Mouse (Mus musculus): ENCODE data around the gene Cyba. TPM values are rescaled to one million over a fixed set of nuclear protein-coding genes. Genes with fewer than 3 reads are reported as not detected.

Gene Cyba
- total RNA-seq, 2 experiments from 2014 or later = 39.4 to 45.3 TPM

DNA sequence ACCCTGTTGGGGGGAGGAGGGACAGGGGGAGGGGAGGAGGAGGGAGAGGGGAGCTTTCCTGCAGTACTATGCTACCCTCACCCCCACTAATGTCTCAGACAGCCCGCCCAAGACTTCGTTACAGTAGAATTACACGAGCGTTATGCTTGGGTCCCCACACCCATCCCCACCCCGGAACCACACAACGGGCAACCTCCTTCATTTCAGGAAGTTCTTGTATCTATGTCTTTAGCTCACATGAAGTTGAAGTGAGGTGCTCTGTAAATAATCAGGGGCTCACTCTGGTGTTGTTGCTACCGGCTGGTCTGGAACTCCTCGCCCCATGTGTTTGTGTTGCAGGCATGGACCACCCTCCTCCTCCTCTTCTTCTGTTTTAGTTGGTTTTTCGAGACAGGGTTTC, 4.6 kb downstream of the Cyba start:
- intact Hi-C loops (cut with DNase I) = no loop called here
- no peak for DNase-seq (ENCODE audit: low spot score)

DNA sequence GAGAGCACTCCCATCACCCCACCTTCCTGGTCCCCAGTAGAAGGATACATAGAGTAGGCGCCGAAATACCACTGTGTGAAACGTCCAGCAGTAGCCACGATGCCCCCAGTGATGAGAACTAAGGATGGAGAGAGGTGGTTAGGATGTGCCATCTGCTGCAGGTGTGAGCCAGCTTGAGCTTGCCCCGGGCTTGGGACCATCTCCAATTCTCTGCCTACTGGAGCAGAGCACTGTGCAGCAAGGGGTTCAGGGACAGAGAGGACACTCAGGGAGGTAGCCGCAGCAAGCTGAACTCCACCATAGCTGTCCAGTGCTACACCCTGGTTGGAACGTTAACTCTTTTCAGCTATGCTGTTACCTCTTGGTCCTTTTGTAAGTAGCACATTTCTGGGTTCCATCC, 5.1 kb downstream of the Cyba start:
- DNase-seq (ENCODE audit: low spot score) = no peak

DNA sequence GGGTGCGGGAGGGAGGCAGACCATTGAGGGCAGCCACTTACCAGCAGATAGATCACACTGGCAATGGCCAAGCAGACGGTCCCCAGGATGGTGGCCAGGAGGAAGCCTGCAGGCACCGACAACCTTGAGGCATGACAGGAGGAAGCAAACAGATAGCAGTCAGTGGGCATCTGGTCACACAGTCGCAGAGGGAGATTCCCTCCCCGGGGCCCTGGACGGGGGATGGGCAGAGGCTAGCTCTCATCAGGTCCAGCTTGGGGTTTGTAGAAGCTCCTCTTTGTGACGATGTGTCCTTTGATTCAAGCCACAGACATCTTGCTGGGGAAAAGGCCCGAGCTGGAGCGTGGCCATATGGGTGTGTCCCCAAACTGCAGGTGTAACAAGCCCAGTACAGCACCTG, 6.6 kb downstream of the Cyba start:
- intact Hi-C loops (cut with DNase I) = no loop called here
- no peak for DNase-seq (ENCODE audit: low spot score)

More for the DNA sequence above, 5.1 kb downstream of the Cyba start:
- intact Hi-C loops (cut with DNase I) = no loop called here

DNA sequence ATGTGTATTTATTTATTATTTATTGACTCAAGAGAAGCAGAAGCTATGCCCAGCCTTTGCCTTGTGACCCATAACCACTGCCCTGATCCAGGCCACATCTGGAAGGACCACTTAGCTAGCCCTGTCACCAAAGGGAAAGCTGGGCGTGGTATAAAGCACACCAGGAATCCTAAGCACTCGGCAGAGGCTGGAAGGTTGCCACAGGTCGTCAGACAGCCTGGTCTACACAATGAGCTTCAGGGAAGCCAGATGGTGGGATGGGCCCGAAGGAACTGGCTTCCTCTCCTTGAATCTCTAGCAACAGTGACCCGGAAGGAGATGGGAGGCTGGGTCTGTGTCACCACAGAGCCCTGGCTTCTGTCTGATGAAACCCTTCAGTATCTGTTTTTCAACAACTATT, 9.1 kb downstream of the Cyba start:
- intact Hi-C loops (cut with DNase I) = no loop called here
- peak; percentile 32 for DNase-seq (ENCODE audit: low spot score)

DNA sequence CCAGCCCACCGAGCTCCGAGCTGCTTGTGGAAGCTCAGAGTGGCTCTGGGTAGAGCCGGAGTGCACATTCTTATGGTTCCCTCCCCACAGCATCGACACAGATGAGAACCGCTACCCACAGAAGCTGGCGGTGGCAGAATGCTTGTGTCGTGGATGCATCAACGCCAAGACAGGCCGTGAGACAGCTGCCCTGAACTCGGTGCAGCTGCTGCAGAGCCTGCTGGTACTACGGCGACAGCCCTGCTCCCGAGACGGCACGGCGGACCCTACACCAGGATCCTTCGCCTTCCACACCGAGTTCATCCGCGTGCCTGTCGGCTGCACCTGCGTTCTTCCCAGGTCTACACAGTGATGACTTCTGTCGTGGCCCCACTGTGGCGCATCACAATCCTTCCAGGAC, 9.5 kb downstream of the Cyba start:
- DNase-seq (ENCODE audit: low spot score) = no peak
- intact Hi-C loops (cut with DNase I) = no loop called here

DNA sequence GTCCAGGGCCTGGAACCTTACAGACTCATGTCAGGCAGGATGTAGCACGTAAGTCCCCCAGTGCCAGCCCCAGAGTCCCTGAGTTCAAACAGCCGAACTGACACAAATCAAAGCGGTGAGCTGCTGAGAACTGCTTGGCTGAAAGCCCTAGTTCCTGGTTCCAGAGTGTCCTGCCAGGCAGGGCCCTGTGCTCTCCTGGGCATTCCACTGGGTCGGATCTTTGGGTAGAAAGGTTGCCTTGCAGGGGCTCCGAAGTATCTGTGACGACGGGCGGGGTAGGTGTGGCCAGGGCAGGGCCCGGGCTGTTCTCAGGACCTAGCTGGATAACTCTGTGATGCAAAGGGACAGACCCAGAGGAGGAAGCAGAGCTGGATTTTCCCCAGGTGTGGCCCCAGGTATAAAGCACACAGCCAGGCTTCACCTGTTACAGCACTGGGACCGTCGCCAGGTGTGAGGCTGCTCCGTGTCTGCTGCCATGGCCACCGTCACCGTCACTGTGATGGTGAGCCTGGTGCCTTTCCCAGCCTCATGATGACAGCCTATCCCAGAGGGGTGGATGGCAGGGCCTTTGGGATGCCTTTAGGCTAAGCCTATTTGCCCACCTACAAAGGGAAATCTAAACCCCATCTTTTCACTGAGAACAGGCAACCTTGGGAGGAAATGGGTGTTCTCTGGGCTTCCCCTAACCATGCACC, 11.2 kb downstream of the Cyba start, which contains the start of gene Il17c:
Gene Il17c (plus strand): TSS at position 645 of the 695 bp plus-strand sequence.
- DNase-seq (ENCODE audit: low spot score) = no peak
- intact Hi-C loops (cut with DNase I) = no loop called here

DNA sequence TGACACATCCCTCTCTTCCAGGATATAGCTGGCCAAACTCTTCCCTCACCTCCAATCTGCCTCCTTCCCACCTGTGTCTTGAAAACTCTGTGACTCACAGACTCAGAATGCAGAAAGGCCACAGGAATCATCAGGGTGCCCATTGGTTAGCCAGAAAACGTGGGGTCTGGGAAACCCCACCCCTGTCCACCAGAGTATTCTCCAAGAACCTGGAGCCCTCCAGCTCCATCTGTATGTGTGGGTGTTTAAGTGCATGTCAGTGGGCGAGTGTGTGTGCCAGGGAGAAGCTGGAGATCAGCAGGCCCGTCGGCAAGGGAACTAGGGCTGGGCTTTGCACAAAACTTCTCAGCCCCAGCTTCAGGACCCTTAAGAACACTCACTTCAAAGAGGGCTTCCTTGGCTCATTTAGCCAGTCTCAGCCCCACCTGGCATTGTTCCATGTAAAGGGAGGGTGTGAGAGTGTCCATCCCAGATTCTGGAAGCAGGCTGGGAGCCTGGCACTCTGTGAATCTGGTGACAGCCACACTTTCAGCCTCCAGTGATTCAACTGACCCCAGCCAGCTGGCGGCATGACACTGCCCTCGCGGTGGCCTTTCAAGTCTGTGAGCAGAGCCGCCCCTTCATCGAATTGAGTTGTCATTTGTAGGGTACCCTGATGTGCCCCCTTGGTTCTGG, 12.7 kb downstream of the Cyba start:
- intact Hi-C loops (cut with DNase I) = no loop called here
- DNase-seq (ENCODE audit: low spot score) = no peak

DNA sequence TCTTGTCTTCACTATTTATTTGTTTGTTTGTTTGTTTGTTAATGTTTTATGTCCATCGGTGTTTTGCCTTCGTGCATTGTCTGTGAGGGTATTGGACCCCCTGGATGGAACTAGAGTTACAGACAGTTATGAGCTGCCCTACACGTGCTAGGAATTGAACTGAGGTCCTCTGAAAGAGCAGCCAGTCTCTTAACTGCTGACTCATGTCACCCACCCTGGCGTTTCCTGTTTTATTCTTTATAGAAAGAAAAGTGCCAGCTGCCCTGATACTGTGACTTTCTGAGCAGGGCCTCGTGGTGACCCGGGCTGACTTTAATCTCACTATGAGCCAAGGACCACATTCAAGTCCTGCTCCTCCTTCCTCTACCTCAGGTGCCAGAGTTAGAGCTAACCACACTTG, 17.2 kb downstream of the Cyba start:
- intact Hi-C loops (cut with DNase I) = no loop called here
- no peak for DNase-seq (ENCODE audit: low spot score)

DNA sequence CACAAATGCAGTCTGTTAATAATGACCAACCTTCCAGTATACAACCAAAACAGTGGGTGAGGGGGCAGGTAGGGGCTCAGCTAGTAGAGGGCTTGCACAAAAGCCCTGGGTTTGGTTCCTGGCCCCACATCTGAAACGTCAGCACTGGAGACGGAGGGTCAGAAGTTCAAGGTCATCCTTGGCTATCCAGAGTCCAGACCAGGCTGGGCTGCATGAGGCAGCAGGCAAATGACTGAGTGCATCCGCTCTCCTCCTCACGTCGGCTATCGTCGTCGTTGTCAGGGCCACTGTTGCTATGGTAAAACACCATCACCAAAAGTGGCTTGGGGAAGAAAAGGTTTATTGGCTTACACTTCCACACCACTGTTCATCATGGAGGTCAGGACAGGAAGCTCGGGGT, 18.4 kb downstream of the Cyba start:
- intact Hi-C loops (cut with DNase I) = no loop called here
- DNase-seq (ENCODE audit: low spot score) = no peak

DNA sequence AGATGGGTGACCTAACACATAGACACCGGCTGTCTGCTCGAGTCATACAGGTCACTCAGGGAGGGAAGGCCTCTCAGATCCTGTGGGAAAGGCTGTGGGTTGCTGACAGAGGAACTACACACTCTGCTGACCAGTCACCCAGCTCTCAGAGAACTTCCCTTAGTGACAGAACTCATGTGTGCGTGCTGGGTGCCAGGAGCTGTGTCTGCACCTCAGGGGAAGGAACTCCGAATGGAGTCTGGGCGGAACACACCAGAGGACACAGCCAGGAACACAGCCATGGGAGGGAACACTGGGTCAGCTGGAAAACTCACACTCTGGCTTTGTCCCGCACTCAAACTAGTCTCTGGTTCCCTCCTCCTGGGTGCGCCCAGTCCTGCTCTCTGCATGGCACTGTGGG, 25.1 kb downstream of the Cyba start:
- no peak for DNase-seq (ENCODE audit: low spot score)
- intact Hi-C loops (cut with DNase I) = no loop called here

DNA sequence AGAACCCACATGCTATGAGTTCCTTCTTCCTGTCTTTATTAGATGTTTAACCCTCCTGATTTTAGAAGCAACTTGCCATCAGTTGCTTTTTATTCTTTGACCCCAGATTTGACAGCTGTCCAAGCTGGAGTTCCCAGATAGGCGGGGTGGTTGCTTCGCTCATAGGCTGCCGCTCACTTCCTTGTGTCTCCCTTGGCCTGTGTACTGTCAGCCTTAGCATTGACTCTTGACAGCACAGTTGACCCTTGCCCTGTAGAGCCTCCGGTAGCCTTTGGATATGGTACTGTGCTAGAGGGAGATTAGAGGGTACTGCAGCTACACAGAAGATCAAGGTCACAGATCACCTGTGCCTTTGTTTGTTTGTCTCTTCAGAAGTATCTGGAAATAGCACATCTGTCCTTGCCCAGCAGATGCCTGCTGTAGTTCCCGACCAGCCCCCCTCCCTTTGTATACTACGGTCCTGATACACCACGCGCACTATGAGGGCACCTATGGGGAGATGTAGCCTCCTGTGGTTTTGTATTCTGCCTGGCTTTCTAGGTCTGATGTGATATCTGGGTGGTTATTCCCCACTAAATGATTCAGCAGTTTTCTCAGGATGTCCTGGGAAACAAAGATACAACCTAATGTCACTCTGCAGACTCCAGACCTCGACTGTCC, 27.5 kb downstream of the Cyba start:
- DNase-seq (ENCODE audit: low spot score) = no peak
- intact Hi-C loops (cut with DNase I) = no loop called here

DNA sequence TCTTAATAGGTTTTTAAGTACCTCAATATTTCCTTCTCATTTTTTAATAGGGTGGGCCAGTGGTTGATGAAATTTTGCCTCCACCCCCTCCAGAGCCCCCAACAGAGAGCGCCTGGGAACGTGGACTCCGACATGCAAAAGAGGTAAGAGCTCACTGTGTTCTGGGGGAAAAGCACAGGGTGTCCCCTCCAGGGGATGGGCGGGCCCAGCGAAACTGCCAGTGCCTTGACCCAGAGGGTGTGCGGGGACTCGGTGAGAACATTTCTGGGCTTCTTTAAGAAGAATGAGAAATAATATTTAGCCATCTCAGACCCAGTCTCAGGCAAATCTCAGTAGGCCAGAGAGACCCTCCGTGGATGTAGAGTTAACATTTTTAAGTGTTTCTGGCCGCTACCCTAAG, 34.5 kb downstream of the Cyba start:
- no peak for DNase-seq (ENCODE audit: low spot score)
- intact Hi-C loops (cut with DNase I) = no loop called here

DNA sequence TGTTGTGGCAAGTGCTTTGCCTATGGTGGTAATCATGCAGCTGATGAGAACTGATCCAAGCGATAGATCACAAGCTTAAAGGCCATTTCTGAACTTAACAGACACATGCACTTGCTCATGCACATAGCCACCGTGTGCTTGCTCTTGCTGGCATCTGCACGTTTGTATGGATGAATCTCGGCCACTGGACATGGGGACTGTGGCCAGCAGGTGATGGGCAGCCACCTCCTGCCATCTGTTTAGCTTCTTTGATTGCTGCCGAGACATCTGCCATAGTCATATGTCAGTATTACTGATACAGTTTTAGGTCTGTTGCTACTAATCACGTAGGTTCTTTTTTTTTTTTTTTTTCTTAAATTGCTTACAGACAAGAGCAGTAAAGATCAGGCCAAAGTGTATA, 37.4 kb downstream of the Cyba start:
- intact Hi-C loops (cut with DNase I) = no loop called here
- DNase-seq (ENCODE audit: low spot score) = no peak

DNA sequence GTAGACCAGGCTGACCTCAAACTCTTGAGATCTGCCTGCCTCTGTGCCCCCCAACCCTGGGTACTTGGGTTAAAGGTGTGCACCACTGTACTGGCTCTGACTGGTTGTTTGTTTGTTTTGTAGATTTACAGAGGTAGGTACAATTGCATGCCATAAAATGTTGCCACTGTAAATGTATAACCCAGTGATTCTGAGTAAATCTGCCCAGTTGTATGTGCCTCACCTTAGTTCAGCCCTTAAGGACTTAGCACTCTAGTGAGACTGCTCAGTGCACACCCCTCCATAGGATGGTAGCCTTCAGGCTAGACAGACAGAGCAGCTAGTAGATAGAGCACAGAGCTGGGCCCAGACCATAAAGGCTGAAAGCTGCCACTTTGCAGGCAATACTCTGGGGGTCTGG, 39.0 kb downstream of the Cyba start:
- intact Hi-C loops (cut with DNase I) = no loop called here
- DNase-seq (ENCODE audit: low spot score) = no peak

DNA sequence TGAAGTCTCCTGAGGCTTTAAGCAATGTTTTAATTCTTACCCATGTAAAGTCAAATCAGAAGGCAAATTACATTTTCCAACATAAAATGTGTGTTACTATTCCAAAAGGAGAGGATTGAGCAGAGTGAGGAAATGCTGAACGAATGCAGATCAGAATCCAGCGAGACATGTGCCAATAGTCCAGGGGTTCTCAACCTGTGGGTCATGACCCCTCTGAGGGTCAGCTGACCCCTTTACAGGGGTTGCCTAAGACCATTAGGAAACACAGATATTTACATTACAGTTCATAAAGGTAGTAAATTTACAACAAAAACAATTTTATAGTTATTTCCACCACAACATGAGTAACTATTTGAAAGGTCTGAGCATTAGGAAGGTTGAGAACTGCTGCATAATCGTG, 42.0 kb downstream of the Cyba start:
- intact Hi-C loops (cut with DNase I) = no loop called here

DNA sequence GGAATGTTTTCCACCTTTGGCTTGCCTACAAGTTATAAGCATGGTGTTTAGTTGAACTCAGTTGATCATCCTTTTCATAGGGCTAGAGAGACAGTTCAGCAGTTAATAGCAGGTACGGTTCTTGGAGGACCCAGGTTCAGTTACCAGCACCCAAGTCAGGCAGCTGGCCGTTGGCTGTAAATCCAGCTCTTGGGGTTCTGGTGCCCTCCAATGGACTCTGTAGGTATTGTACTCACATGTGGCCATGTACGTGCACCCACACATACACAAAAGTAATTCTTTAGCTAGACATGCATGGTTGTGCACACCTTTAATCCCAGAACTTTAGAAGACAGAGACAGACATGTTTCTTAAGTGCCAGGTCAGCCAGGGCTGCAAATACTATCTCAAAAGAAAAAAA, 43.4 kb downstream of the Cyba start:
- DNase-seq (ENCODE audit: low spot score) = no peak
- intact Hi-C loops (cut with DNase I) = no loop called here

More for the DNA sequence above, 42.0 kb downstream of the Cyba start:
- DNase-seq (ENCODE audit: low spot score) = no peak

DNA sequence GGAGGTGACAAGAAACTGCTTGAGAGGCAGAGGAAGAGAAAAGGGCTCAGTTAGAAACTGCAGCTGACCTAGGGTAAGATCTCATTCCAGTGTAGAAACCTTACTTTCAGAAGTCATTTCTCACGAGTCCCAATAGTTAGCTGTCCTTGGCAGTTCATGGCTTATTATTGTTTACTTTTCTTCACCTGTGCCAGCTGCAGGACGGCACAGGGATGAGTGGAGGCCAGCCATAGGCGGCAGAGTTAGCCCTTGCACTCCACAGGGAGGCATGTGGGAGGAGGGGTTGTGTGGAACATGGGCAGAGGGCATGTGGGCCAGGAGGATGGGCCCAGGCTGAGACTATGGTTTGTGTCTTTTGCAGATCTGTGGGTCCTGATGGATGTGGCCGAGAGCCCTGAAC, 49.7 kb downstream of the Cyba start:
- intact Hi-C loops (cut with DNase I) = no loop called here
- no peak for DNase-seq (ENCODE audit: low spot score)

DNA sequence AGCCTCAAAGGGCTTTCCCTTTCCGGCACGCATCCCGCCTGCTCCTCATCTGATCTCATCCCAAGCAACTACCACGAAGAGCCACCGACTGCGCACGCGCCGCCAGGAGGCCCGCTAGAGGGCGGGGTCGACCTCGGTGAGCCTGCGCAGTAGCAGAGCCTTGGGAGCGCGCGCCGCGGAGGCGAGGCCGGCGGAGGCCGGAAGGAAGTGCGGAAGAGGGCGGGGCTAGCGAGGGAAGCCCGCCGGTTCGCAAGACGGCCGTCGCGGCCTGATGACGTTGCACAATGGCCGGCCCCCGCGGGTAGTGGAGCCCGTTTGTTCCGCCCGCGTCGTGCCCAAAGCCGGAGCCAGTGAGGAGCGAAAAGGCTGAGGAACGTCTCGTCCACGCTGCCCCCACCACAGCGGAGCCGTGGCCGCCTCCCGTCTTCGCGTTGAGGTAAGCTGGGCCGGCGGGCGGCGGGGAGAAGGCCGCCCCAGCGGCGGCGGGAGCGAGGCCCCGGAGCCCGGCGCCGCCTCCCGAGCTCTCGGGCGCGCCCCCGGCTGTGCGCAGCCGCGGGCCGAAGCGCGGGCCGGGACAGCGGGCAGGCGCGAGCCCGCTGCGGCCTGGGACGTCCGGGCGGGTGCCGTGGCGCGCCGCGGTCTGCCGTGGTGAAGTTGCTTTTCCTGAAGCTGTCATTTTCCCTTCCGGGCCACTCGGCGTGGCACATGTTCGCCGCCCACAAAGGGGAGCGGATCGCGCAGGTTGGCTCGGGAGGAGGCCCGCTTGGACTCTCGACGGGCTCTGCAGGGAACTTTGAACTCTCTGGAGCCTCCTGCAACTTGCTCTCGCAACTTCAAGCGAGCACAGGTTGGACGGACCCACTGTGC, 56.1 kb downstream of the Cyba start, which contains the start of gene Zc3h18:
Gene Zc3h18 (plus strand): TSS at position 245 of the 867 bp plus-strand sequence.
- peak; percentile 98 for DNase-seq (ENCODE audit: low spot score)
- intact Hi-C loops (cut with DNase I) = loop anchor here (1.0 to 5.0 kb wide), 2 partner anchors 56 to 100 kb away; partner anchors contain the start of genes Ctu2, Cyba and Rnf166

DNA sequence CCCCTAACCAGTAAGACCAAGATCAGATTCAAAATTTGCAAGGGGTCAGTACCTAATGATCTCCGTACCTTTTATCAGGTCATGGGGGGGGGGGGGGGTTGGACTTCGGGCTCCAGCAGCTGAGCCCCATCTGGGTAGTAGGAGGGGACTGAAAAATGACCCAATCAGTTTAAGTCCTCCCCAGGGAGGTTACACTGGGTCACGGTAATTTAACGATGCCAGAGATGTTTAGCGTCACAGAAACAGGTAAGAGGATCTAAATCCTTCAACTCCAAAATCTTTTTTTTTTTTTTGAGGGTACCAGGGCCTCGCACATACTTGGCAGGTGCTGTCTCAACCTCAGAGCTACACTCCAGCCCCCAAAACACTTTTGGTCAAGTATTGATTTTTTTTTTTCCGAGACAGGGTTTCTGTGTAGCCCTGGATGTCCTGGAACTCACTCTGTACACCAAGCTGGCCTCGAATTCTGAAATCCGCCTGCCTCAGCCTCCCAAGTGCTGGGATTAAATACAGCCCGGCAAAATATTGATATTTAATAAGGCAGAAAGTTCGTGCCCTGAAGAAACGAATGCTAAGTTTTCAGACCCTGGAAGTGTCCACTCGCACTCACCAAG, 56.9 kb downstream of the Cyba start:
- no peak for DNase-seq (ENCODE audit: low spot score)
- intact Hi-C loops (cut with DNase I) = loop anchor here (5.0 kb wide), 1 partner anchor 56 kb away; the partner anchor contains the start of gene Cyba

DNA sequence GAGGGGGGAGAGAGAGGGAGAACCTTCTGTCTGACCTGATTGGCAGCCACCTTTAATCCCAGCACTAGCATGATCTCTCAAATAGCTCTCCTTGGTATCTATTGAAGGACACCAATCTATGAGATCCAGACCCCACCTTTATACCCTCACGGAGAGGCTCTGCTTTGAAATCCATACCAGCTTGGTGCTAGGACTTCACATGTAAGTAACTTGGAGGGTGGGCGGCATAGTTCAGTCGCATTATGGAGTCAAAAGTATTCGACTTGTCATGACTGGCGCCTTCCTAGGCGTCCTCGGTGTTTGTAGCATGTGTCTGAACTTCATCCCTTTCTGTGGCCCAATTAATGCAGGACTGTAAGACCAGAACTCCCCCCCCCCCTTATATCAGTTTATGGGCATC, 57.4 kb downstream of the Cyba start:
- DNase-seq (ENCODE audit: low spot score) = no peak
- intact Hi-C loops (cut with DNase I) = loop anchor here (5.0 kb wide), 1 partner anchor 57 kb away; the partner anchor contains the start of gene Cyba

Data from heart, postnatal 25 days (tissue).